Mouse (Mus musculus): Measurements from ENCODE around the gene Bahd1. TPM values are rescaled to one million over a fixed set of nuclear protein-coding genes. Genes with fewer than 3 reads are reported as not detected.

The Bahd1 gene
- polyA plus RNA-seq, 1 experiment from 2014 or later: 1.7 TPM

DNA sequence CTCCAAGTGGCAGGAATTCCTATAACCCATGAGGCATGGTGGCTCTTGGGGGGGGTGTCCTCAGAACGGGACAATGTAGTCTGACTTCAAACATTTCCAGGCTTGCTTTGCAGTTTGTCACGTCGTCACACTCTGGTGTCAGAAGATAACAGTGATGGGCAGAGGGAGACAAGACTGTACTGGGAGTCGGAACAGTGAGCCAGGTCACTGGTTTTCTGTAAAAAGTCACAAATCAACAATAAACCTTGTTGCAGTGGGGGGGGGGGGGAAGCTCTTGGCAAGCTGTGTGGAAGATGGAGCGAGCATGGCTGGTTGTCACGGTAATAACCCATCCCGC lies 63.5 kb downstream of the Bahd1 start:
- Histone ChIP-seq H3K9ac (ENCODE audit: low read depth, low read length) (no peak overlapping the region), H3K4me3 (ENCODE audit: low read depth, low read length) (no peak overlapping the region), H3K27ac (ENCODE audit: low read depth, low read length) (peak overlapping the region; percentile 65), H3K27me3 (replicated peaks; ENCODE audit: control insufficient read depth, insufficient read depth, low read length) (no peaks in the 10 kb centered on the region), H3K4me1 (replicated peaks; ENCODE audit: control insufficient read depth, insufficient read depth, low read length) (peaks cover 26% of the 10 kb centered on the region), H3K36me3 (ENCODE audit: control insufficient read depth, insufficient read depth, low read length) (no peaks in the 10 kb centered on the region), H3K9me3 (ENCODE audit: control insufficient read depth, low read length) (no peaks in the 10 kb centered on the region), H3K4me2 (no peak overlapping the region)
- DNase-seq (ENCODE audit: low spot score) (no peak), ATAC-seq (replicated peaks; ENCODE audit: low FRiP score) (peak; percentile 88)
- 52% methylated on average over 7 of the region's 7 CpGs for WGBS

- WGBS: 63% methylated on average over 11 of the region's 11 CpGs
- H3K4me2 ChIP-seq: no peak overlapping the region
- ATAC-seq (replicated peaks; ENCODE audit: low FRiP score): no peak; the same call in 1 of the 2 replicates
Measured at GRCm38 (mm10) chr2:118969585-118970147, 69.5 kb downstream of the Bahd1 start.

DNA sequence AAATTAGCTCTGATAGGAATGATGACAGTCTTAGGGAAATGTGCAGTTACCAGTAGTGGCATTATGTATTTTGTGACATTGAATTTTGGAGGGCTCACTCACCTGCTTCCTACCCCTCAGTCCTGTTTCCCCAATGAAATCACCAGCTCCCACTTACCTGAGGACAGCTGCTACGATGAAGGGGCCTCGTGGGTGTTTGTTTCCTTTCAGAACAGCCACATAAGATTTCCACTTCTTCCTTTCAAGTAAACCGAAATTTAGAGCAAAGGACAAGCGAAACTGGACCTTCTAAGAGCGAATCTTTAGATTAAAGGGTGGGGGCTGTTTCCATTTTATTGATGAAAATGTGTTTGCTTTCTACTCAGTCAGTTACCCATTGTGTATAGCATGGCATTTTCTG lies 71.9 kb downstream of the Bahd1 start:
- H3K4me1 ChIP-seq (replicated peaks; ENCODE audit: control insufficient read depth, insufficient read depth, low read length): peaks cover 7% of the 10 kb centered on the region

More at GRCm38 (mm10) chr2:118969585-118970147, 69.5 kb downstream of the Bahd1 start:
- no peak for DNase-seq (ENCODE audit: low spot score)
- no peak overlapping the region for H3K27ac ChIP-seq (ENCODE audit: low read depth, low read length)
- no peak overlapping the region for H3K4me3 ChIP-seq (ENCODE audit: low read depth, low read length)
- no peaks in the 10 kb centered on the region for H3K9me3 ChIP-seq (ENCODE audit: control insufficient read depth, low read length)
- no peak overlapping the region for H3K9ac ChIP-seq (ENCODE audit: low read depth, low read length)
- peaks cover 6% of the 10 kb centered on the region for H3K27me3 ChIP-seq (replicated peaks; ENCODE audit: control insufficient read depth, insufficient read depth, low read length)
- peaks cover 3% of the 10 kb centered on the region; the same call in 1 of the 2 replicates for H3K4me1 ChIP-seq (replicated peaks; ENCODE audit: control insufficient read depth, insufficient read depth, low read length)
- no peaks in the 10 kb centered on the region for H3K36me3 ChIP-seq (ENCODE audit: control insufficient read depth, insufficient read depth, low read length)

GRCm38 (mm10) chr2:118972687-118973376 lies 72.7 kb downstream of the Bahd1 start:
- H3K4me2 ChIP-seq: peak overlapping the region; percentile 82
- peaks cover 19% of the 10 kb centered on the region for H3K27me3 ChIP-seq (replicated peaks; ENCODE audit: control insufficient read depth, insufficient read depth, low read length)
- no peaks in the 10 kb centered on the region for H3K9me3 ChIP-seq (ENCODE audit: control insufficient read depth, low read length)
- peak overlapping the region; percentile 53 for H3K4me3 ChIP-seq (ENCODE audit: low read depth, low read length)
- WGBS: under 1% methylated on average over 33 of the region's 33 CpGs
- DNase-seq (ENCODE audit: low spot score): peak; percentile 89
- no peaks in the 10 kb centered on the region for H3K36me3 ChIP-seq (ENCODE audit: control insufficient read depth, insufficient read depth, low read length)
- peak; percentile 70 for ATAC-seq (replicated peaks; ENCODE audit: low FRiP score)
- peak overlapping the region; percentile 74 for H3K9ac ChIP-seq (ENCODE audit: low read depth, low read length)
- no peak overlapping the region for H3K27ac ChIP-seq (ENCODE audit: low read depth, low read length)
- H3K4me1 ChIP-seq (replicated peaks; ENCODE audit: control insufficient read depth, insufficient read depth, low read length): peaks cover 7% of the 10 kb centered on the region

More for the DNA sequence above, 71.9 kb downstream of the Bahd1 start:
- H3K9me3 ChIP-seq (ENCODE audit: control insufficient read depth, low read length): no peaks in the 10 kb centered on the region
- peaks cover 15% of the 10 kb centered on the region for H3K27me3 ChIP-seq (replicated peaks; ENCODE audit: control insufficient read depth, insufficient read depth, low read length)
- no peak for DNase-seq (ENCODE audit: low spot score)
- H3K4me3 ChIP-seq (ENCODE audit: low read depth, low read length): no peak overlapping the region
- no peak overlapping the region for H3K9ac ChIP-seq (ENCODE audit: low read depth, low read length)
- no peak for ATAC-seq (replicated peaks; ENCODE audit: low FRiP score)
- H3K27ac ChIP-seq (ENCODE audit: low read depth, low read length): no peak overlapping the region
- H3K36me3 ChIP-seq (ENCODE audit: control insufficient read depth, insufficient read depth, low read length): no peaks in the 10 kb centered on the region
- WGBS: 74% methylated on average over 5 of the region's 5 CpGs
- peak overlapping the region; percentile 82; the same call in 1 of the 2 replicates for H3K4me2 ChIP-seq

Other genes starting within 250 kb of the Bahd1 start
- gene Pak6, start 237.1 kb upstream of the Bahd1 start, polyA plus RNA-seq (2014; fragmentation: Nextera tagmentation; extraction: Ambion mirVana): 2.2 and 2.8 TPM in 2 replicates
- gene Ankrd63, start 196.4 kb upstream of the Bahd1 start, polyA plus RNA-seq (2014; fragmentation: Nextera tagmentation; extraction: Ambion mirVana): 0.16 TPM in 1 of 2 replicates, not detected in the other
- 2.9 and 3.5 TPM in 2 replicates for gene Plcb2, start 171.9 kb upstream of the Bahd1 start, polyA plus RNA-seq (2014; fragmentation: Nextera tagmentation; extraction: Ambion mirVana)
- gene Inafm2, start 154.6 kb upstream of the Bahd1 start, polyA plus RNA-seq (2014; fragmentation: Nextera tagmentation; extraction: Ambion mirVana): 32.3 and 33.0 TPM in 2 replicates
- 0.14 and 0.19 TPM in 2 replicates for gene Ccdc9b, start 137.7 kb upstream of the Bahd1 start, polyA plus RNA-seq (2014; fragmentation: Nextera tagmentation; extraction: Ambion mirVana)
- gene Phgr1, start 127.6 kb upstream of the Bahd1 start, polyA plus RNA-seq (2014; fragmentation: Nextera tagmentation; extraction: Ambion mirVana): not detected in 2 replicates
- gene Disp2, start 120.7 kb upstream of the Bahd1 start, polyA plus RNA-seq (2014; fragmentation: Nextera tagmentation; extraction: Ambion mirVana): 0.32 and 0.60 TPM in 2 replicates
- 127 TPM in 2 replicates for gene Knstrn, start 86.4 kb upstream of the Bahd1 start, polyA plus RNA-seq (2014; fragmentation: Nextera tagmentation; extraction: Ambion mirVana)
- 41.3 and 48.6 TPM in 2 replicates for gene Ivd, start 38.4 kb upstream of the Bahd1 start, polyA plus RNA-seq (2014; fragmentation: Nextera tagmentation; extraction: Ambion mirVana)
- 15.4 and 16.4 TPM in 2 replicates for gene Chst14, start 26.1 kb downstream of the Bahd1 start, polyA plus RNA-seq (2014; fragmentation: Nextera tagmentation; extraction: Ambion mirVana)
- gene Ccdc32, start 129.0 kb downstream of the Bahd1 start, polyA plus RNA-seq (2014; fragmentation: Nextera tagmentation; extraction: Ambion mirVana): 24.8 and 26.5 TPM in 2 replicates
- 7.4 and 7.7 TPM in 2 replicates for gene Rpusd2, start 134.4 kb downstream of the Bahd1 start, polyA plus RNA-seq (2014; fragmentation: Nextera tagmentation; extraction: Ambion mirVana)
- 60.7 and 64.8 TPM in 2 replicates for gene Knl1, start 146.7 kb downstream of the Bahd1 start, polyA plus RNA-seq (2014; fragmentation: Nextera tagmentation; extraction: Ambion mirVana)
- 62.0 and 64.0 TPM in 2 replicates for gene Rad51, start 212.4 kb downstream of the Bahd1 start, polyA plus RNA-seq (2014; fragmentation: Nextera tagmentation; extraction: Ambion mirVana)

All from liver, embryonic 11.5 days (tissue).